Mouse (Mus musculus) T-helper 2 cell (primary cell): ENCODE data around the gene Myo3b.

Source experiments
- in situ Hi-C: fragments of 300-600 bp; cut with MboI, MseI; formaldehyde crosslinking; loops from one replicate; pipeline ENCODE4 v1.15.1; 2025; ENCODE audit warnings: high pct_unique_total_duplicates

Gene Myo3b

GRCm38 (mm10) chr2:70065729-70066300 is 26.9 kb downstream of the Myo3b start:
- in situ Hi-C loops, result no loop called here

- in situ Hi-C loops, result no loop called here
Measured at GRCm38 (mm10) chr2:70066338-70067022, 27.6 kb downstream of the Myo3b start.

GRCm38 (mm10) chr2:70069861-70070260 is 30.9 kb downstream of the Myo3b start:
- in situ Hi-C loops, result no loop called here

GRCm38 (mm10) chr2:70083444-70084020 is 44.6 kb downstream of the Myo3b start:
- in situ Hi-C loops, result no loop called here

- in situ Hi-C loops, result no loop called here
Measured at GRCm38 (mm10) chr2:70091261-70091660, 52.3 kb downstream of the Myo3b start.

GRCm38 (mm10) chr2:70091801-70092522 is 53.0 kb downstream of the Myo3b start:
- in situ Hi-C loops, result no loop called here

GRCm38 (mm10) chr2:70092665-70093064 is 53.7 kb downstream of the Myo3b start:
- in situ Hi-C loops, result no loop called here

GRCm38 (mm10) chr2:70094446-70094845 is 55.5 kb downstream of the Myo3b start:
- in situ Hi-C loops, result no loop called here

GRCm38 (mm10) chr2:70097229-70098095 is 58.5 kb downstream of the Myo3b start:
- in situ Hi-C loops, result no loop called here

GRCm38 (mm10) chr2:70099459-70099858 is 60.5 kb downstream of the Myo3b start:
- in situ Hi-C loops, result no loop called here

GRCm38 (mm10) chr2:70105286-70106030 is 66.5 kb downstream of the Myo3b start:
- in situ Hi-C loops, result no loop called here

- in situ Hi-C loops, result no loop called here
Measured at GRCm38 (mm10) chr2:70109010-70109409, 70.1 kb downstream of the Myo3b start.

GRCm38 (mm10) chr2:70113798-70114782 is 75.2 kb downstream of the Myo3b start:
- in situ Hi-C loops, result no loop called here

GRCm38 (mm10) chr2:70118376-70119264 is 79.7 kb downstream of the Myo3b start:
- in situ Hi-C loops, result no loop called here

GRCm38 (mm10) chr2:70119265-70119663 is 80.3 kb downstream of the Myo3b start:
- in situ Hi-C loops, result no loop called here

GRCm38 (mm10) chr2:70126330-70126729 is 87.4 kb downstream of the Myo3b start:
- in situ Hi-C loops, result loop anchor here (5.0 kb wide), 1 partner anchor 426 kb away; the partner anchor contains the start of gene Gad1

GRCm38 (mm10) chr2:70126783-70127182 is 87.9 kb downstream of the Myo3b start:
- in situ Hi-C loops, result loop anchor here (5.0 kb wide), 1 partner anchor 426 kb away; the partner anchor contains the start of gene Gad1
